Mouse (Mus musculus) spleen, adult 12 weeks (tissue): ENCODE data around the gene Hnrnpm.

Experiments used
- DNase-seq: peaks from one replicate; pipeline ENCODE4 v3.0.0; 2022; ENCODE audit warnings: low spot score

The Hnrnpm gene

GRCm38 (mm10) chr17:33597271-33597670 is 89.4 kb downstream of the Hnrnpm start:
- DNase-seq, result no peak
